Mouse (Mus musculus) adrenal gland, adult 8-10 months (tissue): Measurements from ENCODE around the gene Lin7b. TPM values are rescaled to one million over a fixed set of nuclear protein-coding genes. Genes with fewer than 3 reads are reported as not detected.

Experiments
- DNase-seq: peaks from one replicate; pipeline ENCODE4 v3.0.0; 2022
- total RNA-seq, 4 experiments: library from RNA; stranded (reverse); gene quantifications; 2 replicates each; pipeline ENCODE4 v1.2.4; 2022

The Lin7b gene
- total RNA-seq, 4 experiments from 2014 or later = 1.8 to 14.1 (median 7.6) TPM

DNA sequence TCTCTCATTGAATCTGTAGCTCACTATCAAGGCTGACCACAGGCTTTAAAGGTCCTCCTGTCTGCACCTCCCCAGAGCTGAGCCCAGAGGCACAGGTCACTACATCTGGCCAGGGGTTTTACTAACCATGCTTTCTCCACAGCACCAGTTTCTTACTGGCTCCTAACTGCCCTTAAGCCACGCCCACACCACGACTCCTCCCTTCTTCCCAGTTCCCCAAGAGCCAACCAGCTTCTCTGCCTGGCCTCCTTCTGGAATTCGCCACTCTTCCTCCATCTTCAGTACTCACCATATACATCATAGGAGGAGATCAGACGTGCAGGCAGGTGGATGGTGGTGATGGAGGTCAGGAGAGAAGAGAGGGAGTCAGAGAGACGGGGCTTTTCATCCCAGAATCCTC is 17.3 kb downstream of the Lin7b start:
- DNase-seq = no peak

DNA sequence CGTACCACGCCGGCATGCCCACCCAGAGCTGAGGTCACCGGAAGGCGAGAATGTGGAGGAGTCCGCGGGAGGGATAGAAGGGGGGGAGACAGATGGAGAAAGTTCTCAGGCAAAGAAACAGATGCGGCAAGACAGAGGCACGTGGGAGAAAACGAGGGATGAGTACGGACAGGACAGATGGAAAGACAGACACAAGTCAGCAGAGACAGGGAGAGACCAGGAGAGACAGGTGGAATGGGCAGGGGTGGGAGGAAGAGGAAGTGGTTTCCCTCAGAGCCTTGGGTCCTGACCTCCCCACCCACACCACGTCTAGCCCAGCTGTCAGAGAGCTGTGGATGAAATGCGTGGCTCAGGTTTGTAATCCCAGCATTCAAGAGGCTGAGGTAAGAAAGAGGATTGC is 23.5 kb downstream of the Lin7b start:
- no peak for DNase-seq

DNA sequence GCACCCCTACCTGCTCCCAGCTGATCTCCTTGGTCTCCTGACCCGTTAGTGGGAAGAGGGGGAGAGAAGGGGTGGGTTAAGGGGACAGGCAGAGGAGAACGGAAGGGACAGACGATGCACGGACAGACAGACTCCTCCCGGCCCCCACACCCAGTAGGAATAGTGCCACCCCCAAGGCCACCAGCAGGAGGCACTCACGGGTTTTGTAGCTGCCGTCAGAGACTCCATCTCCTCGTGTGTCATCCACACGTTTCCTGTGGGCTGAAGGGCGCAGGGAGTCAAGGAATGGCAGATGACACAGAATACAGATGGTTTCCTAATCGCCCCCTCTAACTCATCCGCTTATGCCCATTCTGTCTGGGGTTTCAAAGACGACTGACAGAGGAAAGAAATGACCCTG is 26.8 kb downstream of the Lin7b start:
- DNase-seq = no peak

DNA sequence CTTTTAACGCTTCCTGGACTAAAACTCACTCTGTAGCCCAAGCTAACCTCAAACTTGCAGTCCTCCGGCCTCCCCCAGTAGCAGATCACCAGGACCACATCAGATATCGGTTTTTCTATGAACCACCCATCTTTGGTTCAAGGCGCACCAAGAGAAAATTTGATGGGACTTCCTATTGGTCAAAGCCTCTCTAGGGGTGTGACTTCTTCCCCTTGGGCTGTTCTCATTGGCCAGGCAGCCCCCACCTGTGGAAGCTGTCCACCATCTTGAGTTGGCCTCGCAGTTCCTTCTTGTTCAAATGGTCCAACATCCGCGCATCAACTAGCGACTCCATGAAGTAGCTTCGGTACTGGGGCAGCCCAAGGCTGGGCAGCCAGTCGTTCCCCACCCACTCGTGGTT is 28.3 kb downstream of the Lin7b start:
- no peak for DNase-seq

DNA sequence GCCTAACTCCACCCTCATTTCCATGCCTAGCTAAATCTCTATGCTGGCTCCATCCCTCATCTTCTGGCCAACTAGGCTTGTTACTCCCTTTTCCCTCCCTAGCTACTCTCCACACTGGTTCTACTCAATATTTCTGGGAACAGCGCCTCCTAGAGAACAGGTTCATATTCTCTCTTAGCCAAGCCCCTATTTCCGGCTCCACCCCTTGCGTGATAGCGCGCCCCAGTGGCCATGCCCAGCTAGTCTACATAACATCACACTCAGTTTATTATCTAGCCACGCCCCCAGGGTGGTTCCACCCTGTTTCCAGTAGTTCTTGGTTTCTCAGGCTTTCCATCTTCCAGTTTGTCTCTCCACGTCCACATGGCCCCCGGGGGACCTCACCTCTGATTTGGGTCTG is 29.1 kb downstream of the Lin7b start:
- peak; percentile 55 for DNase-seq

DNA sequence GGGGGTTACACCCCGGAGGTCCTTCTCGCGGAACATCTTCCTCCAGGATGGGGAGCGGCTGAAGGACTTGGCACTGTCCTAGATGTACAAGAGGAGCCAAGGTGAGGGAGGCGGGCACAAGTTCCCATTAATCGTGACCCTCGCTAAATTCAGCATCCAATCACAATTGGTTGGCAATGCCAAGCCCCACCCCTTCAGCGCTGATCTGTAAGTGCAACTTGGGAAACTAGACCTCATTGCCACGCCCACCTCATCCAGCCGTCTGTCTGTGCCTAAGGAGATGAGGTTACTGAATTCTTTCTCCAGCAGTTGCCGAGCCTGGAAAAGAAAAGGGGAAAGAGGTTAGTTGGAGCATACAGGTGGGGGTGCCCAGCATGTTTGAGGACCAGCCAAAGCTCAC is 29.7 kb downstream of the Lin7b start:
- peak; percentile 28 for DNase-seq

DNA sequence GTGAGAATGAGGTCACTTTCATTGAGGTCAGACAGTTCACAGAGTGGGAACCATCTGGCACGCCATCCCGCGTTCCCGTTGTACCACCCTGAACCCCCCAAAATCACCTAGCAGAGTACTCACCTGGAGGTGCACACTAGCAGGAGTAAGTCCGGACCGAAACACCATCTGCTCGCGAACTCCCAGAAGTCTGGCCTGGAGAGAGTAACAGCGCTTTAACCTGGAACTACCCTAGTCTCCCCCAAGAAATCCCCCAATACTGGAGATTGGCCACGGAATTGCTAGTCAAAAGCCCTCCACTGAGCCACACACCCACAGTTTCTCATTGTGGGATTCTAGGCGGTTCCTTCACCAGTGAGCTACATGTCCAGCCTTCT is 30.3 kb downstream of the Lin7b start:
- DNase-seq = no peak

DNA sequence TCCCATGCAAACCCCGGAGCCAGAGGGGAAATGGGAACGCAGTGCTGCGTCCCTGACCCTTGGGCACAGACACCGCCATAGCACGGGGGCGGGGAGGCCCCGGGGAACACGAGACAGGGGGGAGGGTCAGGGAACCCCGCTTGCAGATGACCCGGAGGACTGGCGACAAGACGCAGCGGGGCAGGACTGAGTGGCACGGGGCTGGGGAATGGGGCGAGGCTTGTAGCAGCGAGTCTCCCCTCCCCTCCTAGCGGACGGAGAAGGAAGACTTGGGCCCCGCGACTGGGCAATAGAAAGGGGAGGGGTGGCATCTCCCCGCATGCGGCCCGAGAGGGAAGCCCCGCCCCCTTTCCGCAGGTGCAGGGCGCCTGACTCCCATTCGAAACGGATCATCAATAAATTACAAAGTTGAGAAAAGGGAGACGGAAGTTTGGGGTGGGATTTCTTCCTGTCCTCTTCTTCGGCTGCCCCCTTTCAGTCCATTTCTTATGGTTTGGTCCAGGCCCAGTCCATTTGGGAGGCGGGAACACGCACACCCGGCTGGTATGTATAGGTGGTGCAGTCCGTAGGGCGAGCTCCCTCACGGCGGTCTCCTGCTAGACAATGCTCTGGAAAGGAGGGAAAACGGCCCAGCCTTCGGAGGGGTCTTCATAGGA is 30.8 kb downstream of the Lin7b start:
- no peak for DNase-seq

DNA sequence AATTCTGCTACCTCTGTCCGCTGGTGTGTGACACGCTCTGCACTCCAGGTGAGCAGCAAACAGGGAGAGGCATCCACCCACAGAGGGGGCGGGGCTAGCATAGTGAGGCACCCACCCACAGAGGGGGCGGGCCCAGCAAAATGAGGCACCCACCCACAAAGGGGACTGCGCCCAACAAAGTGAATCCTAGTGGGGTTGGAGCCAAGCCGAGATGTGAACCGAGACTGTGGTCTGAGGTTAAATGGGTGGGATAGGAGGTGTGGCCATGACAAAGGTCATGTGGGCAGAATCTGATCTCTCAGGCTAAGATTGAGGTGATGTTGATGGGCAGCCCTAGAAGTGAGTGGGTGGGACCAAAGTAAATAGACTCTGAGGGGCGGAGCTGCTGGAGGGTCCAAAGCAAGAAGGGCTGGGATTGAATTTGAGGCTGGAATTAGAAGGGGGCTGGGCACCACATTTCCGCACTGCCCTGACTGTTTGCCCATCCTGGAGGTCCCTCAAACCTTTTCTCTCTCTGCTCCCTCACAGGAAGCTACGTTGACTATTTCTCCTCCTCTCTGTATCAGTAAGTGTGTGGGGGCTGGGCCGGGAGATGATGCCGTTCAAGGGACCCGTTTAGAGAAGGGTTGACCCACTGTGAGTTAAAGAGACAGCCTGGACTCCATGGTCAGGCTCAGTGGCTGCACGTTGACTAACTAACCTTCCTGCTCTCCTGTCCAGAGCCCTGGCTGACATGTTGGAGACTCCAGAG is 32.0 kb downstream of the Lin7b start:
- no peak for DNase-seq

DNA sequence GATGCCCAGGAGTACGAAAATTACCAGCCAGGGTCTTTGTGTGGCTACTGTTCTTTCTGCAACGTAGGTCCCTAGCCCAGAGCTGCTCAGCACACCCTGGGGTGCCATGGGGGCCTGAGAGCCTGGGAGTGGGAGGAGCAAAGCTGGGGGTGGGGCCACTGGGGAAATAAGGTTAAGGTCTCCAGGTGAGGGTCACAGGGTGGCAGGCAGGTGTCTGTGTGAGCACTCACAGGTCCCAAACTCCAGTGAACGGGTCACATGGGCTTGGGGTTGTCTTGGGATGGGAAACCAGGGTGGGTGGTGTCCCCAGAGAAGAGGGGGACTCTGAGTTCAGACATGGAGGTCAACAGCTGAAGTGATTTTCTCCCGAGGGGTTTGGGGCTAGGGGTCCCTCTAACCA is 32.9 kb downstream of the Lin7b start:
- DNase-seq = no peak

DNA sequence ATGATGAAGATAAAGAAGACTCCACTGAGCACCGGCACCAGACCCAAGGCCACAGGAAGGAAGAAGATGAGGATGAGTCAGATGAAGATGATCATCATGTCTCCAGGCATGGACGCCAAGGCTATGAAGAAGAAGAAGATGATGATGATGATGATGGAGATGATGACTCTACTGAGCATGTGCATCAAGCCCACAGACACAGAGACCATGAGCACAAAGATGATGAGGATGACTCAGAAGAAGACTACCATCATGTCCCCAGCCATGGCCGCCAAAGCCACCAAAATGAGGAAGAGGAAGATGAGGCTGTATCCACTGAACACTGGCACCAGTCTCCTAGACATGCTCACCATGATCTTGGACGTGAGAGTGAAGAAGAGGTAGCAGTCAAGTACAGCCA is 34.1 kb downstream of the Lin7b start:
- DNase-seq = no peak

DNA sequence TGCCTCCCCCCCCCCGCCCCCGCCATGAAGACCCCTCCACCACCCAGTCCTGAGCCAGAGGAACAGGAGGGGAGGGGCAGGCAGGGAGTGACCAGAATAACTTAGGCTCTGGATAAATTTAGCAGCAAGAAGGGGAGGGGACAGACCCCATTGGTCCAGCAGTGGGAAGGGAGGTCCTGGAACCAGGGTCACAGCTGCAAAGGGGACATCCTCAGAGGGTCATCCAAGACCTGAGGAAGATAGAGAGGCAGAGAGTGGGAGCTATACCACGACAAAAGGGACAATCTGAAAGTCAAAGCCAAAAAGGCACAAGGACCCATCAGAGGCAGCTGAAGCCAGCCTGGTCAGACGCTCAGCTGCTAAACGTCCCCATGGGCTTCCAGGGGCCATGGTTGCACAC is 35.3 kb downstream of the Lin7b start, which contains the start of gene Hrc:
Gene Hrc (plus strand): TSS at position 235 of the 400 bp plus-strand sequence.
- no peak for DNase-seq

DNA sequence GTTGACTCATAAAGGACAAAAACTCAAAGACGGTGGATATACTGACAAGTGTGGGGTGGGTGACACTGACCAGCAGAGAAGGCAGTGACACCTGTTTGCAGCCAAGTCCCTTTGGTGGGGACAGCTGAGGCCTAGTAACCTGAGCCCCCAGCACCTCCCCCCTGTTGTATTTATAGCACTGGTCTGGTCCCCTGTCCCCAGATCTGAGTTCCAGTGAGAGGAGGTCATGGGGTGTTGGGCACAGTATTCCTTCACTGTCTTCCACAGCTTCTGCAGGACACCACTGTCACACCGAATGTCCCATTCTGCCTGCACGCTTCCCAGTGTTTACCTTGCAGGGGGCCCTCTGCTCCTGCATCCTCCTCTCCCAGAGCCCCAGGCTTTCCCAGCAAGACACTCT is 35.8 kb downstream of the Lin7b start:
- no peak for DNase-seq

DNA sequence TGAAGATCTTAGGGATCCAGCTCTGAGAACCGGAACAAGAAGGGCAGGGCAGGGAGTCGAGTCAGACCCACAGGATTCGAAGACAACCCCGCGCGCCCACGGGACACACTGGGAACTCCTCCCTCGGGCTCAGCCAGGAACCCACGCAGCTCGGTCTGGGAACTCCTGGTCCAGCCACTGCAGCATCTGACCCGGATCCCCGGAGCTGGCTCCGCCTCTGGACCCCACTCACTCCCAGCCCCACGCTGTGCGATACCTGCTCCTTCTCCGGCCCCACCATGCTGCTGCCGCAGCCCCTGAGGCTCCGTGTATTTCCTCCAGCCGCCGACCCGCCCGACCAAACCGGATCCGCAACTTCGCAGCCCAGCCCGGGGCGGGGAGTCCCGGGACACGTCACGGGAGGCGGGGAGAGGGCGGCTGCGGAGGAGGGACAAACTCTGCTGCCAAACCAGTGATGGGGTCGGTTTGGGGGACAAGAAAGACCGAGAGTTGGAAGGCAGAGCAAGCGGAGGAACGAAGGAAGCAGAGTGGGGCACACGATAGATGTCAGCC is 36.9 kb downstream of the Lin7b start, which contains the start of gene Trpm4:
Gene Trpm4 (minus strand): TSS at position 350 of the 552 bp plus-strand sequence.
- DNase-seq = peak; percentile 67

DNA sequence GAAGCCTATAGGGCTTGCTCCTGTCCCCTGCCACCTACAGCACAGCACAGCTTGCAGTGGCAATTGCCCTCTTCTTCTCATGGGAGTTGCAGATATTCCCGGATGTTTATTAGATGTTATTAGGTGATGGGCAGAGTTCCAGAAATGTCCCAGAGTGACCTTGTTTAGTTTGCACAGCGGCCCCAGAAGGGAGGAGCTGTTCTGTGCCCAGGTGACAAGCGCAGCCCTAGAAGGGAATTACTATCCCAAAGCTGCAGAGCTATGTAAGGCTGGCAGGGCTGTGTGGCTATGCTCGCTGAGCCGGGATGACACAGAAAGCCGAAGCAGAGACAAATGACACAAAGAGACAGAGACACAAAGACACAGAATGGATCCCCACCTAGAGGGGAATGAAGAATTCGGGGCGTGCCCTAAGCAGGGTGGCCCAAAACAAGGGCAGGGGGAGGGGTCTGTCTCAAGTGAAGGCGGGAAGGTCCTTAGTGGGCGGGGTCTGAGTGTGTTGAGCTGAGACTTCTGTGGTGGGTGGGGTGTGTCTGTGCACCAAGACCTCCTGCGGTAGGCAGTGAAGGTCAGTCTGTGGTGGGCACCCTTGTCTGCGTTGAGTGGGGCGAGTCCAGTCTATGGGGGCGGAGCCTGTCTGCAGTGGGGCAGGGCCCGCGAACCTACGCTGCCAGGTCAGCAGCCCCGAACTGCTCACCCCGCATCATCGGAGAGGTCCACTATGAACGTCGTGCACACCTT is 37.5 kb downstream of the Lin7b start:
- DNase-seq = no peak

DNA sequence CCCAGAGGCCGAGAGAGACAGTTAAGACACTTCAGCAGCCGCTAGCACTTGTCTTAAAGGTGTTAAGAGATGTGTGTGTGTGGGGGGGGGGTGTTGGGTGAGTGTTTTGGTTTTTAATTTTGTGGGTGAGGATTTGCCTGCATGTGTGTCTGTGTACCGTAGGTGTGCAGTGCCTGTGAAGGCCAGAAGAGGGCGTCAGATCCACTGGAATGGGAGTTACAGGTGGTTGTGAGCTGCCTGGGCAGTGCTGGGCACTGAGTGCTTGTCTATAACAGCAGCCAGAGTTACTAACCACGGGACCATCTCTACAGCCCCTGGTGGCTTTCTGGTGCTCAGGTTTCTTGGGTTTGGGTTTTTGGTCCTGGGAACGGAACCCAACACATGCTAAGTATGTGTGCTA is 38.9 kb downstream of the Lin7b start:
- no peak for DNase-seq

DNA sequence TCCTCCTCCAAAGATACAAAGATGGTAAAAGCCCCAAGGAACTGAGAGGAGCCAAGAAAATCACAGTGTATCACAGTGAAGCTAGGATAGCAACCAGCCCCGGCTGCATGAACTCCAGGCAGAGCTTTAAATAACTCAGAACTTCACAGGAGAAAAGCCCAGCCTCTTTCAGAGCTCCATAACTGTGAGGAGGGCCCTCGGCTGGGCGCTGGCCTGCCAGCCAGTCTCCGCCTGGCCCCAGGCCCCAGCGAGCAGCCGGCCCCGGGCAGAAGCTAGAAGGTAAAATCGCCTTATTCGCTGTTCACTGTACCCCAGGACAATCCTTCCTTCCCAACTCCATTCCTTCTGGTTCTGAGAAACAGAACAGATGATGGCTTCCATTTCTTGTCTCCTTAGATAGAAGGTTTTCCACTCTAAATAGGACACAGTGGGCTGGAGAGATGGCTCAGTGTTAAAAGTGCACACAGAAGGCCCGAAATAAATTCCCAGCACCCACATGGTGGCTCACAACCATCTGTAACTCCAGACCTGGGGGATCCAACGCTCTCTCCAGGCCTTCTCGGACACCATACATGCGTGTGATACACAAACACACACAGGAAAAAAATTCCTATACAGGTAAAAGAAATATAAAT is 41.4 kb downstream of the Lin7b start:
- DNase-seq = no peak

DNA sequence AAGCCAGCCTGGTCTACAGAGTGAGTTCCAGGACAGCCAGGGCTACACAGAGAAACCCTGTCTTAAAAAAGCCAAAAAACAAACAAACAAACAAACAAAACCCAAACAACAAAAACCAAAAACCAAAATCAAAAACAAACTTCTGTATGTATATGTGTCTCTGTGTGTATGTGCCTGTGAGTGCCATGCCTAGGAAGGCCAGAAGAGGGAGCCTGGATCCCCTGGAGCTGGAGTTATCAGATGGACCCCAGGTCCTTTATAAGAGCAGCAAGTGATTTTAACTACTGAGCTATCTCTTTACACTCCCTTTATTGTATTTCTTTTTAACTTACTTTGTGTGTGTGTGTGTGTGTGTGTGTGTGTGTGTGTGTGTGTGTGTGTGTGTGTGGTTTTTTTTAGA is 44.6 kb downstream of the Lin7b start:
- DNase-seq = no peak

DNA sequence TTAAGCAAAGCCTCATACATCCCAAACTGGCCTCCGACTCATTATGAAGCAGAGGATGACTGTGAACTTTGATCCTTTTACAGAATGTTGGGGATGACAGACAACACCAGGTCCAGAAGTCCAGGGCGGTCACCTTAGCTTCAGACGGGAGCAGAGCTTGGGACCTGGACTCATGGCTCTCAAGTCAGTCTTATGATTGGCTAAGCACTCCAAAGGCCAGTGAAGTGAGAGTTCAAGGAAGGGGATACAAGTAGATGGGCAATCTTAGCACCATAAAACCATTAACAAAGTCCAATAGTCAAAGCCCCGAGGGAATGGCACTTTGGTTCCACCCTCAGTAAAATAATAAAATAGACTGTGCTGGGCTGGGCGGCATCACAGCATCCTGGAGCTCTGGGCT is 47.3 kb downstream of the Lin7b start:
- DNase-seq = no peak

DNA sequence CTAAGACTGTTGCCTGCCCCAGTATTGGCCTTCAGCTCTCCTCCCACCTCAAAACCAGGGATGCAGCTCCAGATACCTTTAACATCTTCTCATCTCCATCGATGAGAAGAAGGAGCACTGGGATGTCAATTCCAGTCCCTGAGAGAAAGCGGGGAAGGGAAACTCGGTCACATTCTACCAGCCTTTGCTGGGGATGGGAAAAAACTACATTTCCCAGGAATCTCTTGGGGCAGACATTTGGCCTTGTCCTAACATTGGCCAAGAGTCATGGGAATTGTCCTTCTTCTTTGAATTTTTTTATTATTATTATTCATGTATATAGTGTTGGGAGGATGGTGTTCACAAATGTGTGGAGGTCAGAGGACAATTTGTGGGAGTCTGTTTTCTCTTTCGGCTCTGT is 48.1 kb downstream of the Lin7b start:
- DNase-seq = no peak
